Mouse (Mus musculus) left cerebral cortex, adult 8-10 months (tissue): ENCODE measurements around the gene Lars2. TPM values are rescaled to one million over a fixed set of nuclear protein-coding genes. Genes with fewer than 3 reads are reported as not detected.

Experiments used
- DNase-seq, 2 experiments: peaks; one replicate each; pipeline ENCODE4 v3.0.0; 2022; ENCODE audit warnings: low spot score in 2 of 2
- total RNA-seq, 4 experiments: library from RNA; stranded (reverse); gene quantifications; 2 replicates each; pipeline ENCODE4 v1.2.4; 2022

The Lars2 gene
- total RNA-seq, 4 experiments from 2014 or later: 48.7 to 105 (median 76.9) TPM

DNA sequence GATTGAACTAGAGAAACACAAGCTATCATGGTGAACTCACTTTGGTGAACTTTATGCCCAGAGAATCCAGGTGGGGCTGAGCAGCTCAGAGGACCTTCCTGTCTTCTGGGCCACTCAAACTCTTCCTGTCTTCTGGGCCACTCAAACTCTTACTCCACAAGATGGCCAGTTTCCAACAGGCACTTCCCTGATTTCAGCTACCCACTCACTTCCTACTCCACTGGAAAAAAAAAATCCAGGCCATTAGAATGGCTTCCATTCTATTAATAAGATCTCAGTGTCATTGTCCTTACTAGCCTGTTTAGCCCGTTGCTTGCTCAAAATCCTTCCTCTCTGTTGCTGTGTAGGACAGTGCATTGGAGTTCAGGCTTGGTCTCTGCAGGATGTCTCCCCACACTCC, 108.8 kb downstream of the Lars2 start:
- no peak for DNase-seq

DNA sequence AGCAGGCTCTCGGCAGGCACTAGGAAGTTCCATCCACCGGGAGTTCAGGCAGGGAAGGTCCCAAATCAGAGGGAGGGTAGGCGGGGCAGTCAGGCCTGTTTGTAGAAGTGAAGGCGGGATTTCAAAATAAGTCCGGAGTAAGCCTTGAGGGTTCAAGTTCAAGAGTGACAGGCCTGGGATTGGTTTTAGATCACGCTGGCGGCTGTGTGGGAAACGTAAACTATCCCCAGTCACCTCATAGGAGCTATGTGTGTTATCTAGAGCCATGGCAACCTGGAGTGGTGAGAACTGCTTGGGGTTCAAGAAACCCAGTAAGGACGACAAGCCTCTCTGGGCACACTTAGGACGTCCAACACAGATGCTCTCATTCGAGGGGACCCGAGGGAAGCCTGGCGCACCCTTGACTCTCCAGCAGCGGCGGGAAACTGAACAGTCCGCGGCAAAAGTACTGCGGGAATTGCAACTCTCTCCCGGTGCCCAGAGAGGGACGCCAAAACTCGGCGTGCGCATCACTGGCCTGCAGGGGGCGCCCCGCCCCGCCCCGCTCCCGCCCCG, 111.4 kb downstream of the Lars2 start:
- DNase-seq: no peak

DNA sequence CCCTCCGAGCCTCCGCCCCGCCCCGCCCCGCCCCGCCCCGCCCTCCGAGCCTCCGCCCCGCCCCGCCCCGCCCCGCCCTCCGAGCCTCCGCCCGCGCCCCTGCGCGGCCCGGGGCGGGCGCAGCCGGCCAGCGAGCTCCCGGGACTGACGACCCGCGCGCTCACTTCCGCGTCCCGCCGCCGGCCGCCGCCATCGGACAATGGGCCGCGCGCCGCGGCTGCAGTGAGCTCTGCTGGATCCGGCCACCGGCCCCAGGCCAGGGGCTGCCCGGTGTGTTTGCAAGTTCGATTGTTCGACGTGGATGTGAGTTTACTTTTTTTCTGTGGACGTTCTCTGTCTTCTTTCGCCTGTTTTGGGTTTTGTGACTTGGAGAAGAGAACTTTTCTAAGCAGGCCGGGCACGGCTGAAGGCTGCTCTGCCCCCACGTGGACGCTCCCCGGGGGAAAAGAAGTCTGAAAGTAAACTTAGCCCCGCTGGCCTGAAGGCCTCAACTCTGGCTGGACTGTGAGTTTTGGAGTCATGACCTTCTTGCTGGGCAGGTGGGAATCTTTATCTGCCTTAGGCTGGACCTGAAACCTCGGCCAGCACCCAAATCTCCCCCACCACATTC, 112.0 kb downstream of the Lars2 start, which contains the start of gene Limd1:
Limd1 (plus strand) TSS at position 121 of the 610 bp plus-strand sequence.
- DNase-seq: peak in 1 of 2 experiments; percentile 18

DNA sequence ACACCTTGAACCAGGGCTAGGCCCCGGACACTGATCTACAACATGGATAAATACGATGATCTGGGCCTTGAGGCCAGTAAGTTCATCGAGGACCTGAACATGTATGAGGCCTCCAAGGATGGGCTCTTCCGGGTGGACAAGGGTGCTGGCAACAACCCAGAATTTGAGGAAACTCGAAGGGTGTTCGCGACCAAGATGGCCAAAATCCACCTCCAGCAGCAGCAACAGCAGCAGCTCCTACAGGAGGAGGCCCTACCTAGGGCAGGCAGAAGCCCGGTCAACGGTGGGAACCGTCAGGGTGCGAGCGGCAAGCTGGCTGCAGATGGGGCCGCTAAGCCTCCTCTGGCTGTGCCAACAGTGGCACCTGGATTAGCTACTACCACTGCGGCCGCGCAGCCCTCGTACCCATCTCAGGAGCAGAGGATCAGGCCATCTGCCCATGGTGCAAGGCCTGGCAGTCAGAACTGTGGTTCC, 112.5 kb downstream of the Lars2 start:
- DNase-seq: no peak

DNA sequence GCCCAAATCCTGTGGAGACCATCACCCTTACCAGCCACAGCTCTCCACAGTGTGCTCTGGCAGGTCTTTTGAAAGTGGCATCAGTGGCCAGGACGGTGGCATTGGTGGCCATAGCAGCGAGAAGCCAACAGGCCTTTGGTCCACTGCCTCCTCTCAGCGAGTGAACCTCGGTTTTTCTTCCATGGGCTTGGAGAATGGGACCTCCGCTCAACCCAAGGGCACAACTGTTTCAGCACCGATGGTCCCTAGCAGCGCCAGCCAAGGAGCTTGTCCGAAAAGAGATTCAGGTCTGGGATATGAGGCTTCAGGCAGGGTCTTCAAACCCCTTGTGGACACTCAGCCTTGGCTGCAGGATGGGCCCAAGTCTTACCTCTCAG, 113.1 kb downstream of the Lars2 start:
- no peak for DNase-seq

DNA sequence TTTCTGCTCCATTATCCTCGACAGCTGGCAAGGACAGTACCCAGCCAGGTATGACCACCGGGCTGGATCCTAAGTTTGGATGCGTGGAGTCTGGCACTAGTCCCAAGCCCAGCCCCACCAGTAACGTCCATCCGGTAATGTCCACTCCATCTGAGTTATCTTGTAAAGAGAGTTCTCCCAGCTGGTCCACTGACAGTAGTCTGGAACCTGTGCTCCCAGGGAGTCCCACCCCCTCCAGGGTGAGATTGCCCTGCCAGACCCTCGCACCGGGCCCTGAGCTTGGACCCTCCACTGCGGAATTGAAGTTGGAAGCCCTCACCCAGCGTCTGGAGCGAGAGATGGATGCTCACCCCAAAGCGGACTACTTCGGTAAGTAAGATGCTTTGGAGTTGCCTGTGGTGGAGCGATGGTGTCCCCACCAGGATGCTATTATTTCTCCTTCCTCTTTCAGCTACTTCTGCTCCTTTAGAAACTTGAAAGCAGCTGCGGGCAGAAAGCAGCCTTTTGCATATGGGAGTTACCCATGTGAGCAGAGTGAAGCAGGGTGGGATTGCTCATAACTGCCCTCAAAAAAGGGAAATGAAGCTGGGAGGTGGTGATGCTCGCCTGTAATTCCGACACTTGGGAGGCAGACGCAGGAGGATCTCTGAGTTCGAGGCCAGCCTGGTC, 113.7 kb downstream of the Lars2 start:
- no peak for DNase-seq

DNA sequence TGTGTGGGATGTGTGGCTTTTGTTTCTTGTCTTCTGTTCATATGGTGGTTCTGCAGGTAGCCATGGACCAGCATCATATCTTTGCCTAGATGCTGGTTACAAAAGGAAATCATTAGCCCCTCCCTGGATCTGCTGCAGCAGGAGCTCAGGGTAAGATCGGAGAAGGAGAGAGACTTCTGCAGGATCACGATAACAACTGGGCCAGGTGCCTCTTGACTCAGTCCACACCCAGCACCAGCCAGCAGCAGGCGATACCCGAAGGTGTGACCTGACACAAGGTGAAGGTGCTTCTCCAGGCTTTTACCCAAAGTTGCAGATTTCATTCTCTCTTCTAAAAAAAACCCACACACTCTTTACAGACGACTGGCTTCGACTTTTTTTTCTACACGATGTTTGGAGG, 114.4 kb downstream of the Lars2 start:
- DNase-seq: no peak

DNA sequence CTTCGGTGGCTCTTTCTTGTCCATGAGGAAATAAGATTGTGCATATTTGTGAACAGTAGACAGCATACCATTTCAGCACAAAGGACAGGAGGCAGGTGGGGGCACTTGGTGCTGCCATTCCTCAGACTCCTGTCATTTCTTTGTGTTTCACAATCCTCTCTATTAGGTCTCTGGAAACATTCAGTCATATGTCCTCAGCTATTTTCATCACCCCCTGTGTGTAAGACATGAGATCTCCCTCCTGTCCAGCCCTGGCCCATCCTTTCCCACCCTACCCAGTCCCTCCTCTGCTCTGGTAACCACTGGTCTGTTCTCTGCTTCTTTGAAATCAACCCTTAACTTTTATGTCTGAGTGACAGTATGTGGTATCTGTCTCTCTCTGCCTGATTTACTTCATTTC, 116.9 kb downstream of the Lars2 start:
- no peak for DNase-seq

DNA sequence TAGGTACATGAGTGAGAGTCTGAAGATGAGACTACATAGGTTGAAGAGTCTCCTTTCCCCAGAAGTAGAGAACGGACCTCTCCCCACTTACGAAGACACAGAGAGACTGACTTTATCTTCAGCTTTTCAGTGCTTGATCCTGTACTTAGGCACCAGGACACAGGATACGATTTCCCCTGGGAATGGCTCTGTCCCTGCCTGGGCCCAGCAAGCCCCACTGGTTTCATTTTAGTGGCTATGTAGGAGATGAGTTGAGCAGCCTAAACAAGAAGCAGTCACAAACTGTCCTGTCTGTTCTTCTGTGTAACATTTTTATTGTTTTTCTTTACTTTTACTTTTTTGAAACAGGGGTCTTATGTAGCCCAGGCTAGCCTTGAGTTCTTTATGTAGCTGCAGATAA, 118.1 kb downstream of the Lars2 start:
- no peak for DNase-seq

DNA sequence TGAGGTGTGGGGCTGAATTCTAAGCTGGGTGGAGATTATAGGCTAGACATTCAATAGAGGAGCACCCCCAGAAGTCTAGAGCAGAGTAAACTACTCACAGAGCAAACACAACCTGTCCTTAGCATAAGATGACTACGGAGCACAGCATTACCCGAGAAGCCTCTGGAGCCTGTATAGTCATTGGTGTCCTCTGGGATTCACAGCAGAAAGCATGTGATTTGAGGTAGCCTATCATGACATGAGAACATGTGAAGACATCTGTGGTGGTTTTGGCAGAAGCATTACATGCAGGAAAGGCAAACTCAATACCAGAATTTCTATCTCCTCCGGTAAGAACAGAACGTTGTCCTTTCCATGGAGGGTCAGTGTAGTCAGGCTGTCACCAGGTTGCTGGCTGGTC, 118.8 kb downstream of the Lars2 start:
- no peak for DNase-seq

DNA sequence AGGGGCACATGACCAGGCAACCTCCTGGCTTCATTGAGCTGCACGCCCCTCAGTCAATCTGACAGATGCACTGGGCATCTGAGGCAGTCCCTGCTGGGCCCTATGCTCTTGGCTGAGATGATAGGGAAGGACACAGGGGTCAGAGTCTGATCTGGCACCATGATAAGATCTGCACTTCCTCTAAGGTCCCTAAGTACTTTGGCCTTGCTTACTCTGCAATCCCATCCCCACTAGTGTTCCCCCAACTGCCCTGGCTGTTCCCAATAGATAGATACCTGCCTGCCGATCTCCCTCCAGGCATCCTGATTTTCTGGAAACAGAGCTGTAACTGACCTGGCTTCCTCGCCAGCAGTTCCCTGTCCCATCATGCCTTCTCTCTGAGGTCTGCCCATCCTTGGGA, 119.9 kb downstream of the Lars2 start:
- no peak for DNase-seq

DNA sequence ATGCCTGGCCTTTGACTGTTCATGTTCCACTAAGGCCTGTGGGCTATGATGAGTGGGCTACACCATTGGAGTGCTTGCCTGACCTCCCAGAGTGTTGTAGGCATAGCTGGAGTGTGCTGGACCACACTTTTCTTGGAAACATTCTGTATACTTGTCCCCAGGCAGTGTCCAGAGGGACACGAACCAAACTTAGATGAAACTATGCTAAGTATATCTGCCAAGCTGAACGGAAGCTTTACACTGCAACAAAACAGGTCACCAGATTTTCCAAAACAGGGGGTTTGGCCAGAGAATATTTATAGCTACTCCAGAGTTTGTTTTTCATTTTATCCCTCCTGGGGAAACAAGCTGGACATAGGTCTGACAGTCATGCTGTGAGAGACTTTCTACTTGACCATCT, 122.3 kb downstream of the Lars2 start:
- DNase-seq: no peak

DNA sequence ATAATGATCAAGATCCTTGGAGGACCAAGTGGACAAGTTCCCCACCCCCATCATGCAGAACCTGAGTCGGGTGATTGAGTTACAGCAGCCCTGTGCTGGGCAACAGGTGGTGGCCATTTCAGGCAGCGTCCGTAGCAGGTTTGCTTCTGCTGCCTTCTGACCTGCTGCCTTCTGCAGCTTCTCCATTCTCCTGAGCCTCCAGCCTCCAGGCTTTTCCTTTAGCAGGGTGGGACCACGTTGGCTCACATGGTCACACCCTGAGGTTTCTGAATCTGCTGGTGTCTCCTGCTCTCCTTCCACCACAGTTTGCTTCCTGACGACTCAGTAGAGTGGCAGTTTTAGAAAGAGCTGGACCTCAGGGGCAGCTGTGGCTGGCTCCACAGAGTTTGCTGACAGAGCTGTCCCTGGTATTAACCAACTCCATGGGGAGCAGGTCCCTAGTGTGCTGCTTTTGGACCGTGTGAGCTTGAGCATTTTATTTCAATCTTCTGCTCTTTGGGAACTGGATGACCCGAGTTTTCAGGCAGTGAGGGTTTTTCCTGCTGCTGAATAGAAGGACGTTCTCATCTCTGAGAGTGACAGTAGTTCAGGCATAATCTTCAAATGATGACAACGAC, 123.1 kb downstream of the Lars2 start:
- DNase-seq: no peak

DNA sequence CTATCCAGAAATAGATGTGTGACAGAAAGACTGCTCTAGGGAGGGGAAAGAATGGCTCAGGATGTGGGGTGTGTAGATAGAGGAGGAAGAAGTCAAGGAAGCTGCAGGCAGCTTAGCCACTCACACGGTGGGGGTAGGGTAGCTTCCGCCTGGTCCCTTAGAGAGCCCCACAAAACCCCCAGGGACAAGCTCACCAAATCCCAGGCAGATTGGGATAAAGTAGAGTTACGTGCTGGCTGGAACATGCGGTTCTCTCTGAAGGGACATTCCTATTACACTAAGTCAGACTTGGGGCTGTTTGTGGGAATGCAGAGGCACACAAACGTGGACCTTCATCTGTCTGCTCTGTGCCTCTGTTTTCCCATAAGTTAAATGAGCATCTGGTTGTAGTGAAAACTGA, 124.2 kb downstream of the Lars2 start:
- no peak for DNase-seq

DNA sequence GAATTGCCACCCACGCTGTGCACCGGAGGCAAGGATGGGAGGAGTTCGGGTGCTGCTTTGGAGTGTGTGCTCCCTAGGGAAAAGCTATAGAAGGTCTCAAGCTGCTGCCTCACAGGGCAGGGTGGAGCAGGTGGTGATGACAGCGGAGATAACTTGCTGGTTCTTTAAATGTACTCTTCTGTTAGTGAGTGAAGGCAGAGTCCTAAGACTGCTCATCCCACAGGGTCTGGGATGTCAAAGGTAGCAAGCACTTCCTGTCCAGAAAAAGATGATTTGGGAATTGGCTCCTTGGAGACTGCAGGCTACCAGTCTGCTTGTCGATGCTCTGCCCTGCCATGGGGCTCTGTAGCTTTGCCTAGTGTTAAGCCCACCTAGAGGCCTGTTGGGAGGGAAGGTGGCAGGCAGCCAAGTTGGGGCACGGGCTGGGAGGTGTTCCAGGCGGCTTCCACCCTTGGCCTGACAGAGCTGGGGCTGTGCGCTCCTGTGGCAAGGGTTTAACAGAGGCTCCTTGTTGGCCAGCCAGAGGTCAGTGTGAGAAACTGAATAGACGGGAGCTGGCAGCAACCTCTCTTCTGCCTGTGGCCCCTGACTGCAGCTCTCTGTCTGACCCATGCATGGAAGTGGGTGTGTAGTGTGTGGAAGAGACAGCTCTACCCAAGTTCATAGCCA, 125.3 kb downstream of the Lars2 start:
- peak in 1 of 2 experiments; percentile 54 for DNase-seq

DNA sequence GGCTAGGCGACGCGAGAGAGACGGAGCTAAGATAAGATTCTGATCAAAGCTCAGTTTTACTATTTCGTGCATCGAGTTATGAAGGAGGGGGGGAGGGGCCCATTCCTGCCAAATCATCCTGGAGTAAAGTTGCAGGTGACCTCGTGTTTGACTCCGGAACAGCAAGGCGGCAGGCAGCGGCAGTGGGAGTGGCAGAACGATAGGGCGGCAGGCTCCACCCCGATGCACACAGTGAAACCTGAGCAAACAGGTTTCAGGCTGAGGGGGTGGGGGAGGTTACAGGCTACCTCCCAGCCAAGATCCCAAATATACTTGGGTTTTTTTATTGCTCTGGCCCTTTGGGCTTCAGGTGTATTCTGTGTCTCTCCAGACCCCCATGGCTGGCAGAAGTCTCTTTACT, 129.9 kb downstream of the Lars2 start:
- DNase-seq: no peak

DNA sequence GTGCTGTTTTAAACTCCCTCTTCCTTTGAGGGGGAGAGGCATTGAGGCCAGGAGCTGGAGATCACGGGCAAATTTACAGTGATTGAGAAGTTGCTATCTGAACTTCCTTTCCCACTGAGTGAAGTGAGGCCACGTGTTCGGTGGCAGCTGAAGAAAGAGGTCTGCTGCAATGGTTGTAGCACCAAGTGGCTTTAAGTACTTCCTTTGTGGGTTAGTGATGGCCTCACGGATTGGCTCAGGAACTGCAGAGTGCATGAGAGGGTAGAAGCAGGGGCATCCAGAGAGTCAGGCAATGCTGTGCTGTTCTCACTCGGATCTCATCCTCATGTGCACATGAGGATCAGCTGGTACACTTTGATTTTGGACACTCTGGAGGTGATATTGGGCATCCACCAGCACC, 131.2 kb downstream of the Lars2 start:
- no peak for DNase-seq

DNA sequence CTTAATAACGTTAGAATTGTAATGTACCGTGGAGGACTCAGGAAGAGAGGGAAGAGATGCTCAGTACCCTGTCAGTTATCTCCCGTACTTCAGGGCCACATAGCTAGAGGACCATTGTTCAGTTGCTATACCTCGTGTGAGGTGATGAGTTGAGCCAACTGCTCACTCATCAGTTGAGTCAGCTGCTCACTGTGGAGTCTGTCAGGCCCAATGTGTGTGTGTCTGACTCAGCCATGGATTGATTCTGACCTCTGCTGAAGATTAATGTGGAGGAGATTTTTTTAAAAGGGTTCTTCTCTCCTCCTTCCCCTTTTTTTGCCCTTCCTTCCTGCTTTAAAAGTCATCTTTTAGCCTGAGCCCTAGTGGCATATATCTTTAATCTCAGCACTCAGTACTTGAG, 133.8 kb downstream of the Lars2 start:
- no peak for DNase-seq

DNA sequence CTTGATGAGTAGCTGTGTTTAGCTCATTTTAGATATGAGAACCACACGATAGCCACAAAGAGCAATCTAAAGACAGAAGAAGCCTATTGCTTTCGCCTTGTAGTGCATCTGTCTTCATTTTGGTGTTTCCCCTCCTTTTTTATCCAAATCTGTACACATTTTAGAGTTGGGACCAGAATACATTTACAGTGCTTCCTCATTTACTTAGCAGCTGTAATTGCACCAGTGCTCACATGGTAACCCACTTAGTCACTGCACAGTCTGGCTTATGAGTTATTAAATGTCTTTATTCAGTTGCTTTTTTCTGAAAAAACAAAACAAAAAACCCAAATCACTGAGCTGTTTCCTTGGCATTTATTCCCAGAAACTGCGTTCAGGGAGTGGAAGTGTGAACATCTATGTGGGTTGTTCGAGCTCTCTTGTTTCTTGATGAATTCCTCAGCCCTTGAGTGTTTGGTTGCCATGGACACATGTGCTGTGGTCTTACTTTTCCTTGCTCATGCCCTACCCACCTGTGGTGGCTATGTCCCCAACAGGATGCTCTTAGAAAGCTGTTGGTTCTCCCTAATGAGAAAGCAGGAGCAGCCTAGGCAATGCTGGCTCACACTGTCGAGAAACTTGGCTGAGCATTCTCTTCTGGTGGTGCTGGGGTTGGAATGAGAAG, 136.6 kb downstream of the Lars2 start:
- peak in 1 of 2 experiments; percentile 80 for DNase-seq

DNA sequence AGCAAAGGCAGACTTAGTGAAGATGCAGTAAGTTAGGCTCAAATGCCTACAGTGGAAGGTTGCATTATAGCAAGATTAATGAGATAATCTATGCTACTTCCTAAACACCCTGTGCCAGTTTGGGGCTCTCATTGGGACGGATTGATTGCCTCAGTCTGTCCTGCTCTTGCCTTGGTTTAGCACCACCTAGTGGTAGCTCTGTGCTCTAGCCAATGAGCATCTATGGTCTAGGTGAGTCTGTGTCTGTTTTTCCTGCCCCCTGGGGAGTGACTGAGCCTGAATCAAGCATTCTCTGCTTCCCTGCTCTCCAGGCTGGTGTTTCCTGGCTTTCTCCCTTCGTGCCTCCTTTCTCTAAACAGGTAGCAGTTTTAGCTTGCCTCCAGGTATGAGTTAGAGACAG, 137.6 kb downstream of the Lars2 start:
- no peak for DNase-seq

DNA sequence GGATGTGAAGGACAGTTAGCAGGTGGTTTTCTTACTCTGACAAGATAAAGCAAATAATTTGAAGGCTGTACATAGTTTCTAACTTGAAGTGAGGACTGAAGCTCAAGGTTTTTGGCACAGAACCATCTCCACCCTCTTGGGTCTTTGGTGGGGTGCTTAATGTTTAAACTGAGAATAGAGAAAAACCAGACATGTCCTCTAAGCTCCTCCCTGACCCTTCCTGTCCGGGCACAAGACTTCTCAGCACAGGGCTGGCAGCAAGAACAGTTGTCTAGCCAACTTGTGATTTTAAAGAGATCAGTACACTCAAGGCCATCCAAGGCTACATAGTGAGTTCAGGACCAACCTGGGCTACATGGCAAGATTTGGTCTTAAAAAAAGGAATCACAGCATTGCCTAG, 138.9 kb downstream of the Lars2 start:
- no peak for DNase-seq
